Mouse (Mus musculus): ENCODE measurements around the gene Crocc2. TPM values are rescaled to one million over a fixed set of nuclear protein-coding genes. Genes with fewer than 3 reads are reported as not detected.

Crocc2 gene
- polyA plus RNA-seq, 2 experiments = 0.17 to 0.39 TPM

GRCm38 (mm10) chr1:93245936-93246335 lies 77.4 kb downstream of the Crocc2 start:
- 32% methylated on average over 2 of the region's 2 CpGs for WGBS
- Histone ChIP-seq H3K27ac (replicated peaks; ENCODE audit: low read depth, low read length) (no peak overlapping the region), H3K4me2 (replicated peaks; ENCODE audit: low read depth, low read length, severe bottlenecking) (no peak overlapping the region), H3K9me3 (ENCODE audit: control insufficient read depth, low read length) (no peaks in the 10 kb centered on the region), H3K9ac (ENCODE audit: low read depth, low read length, severe bottlenecking) (no peak overlapping the region), H3K4me3 (replicated peaks; ENCODE audit: low read length) (no peak overlapping the region), H3K4me1 (ENCODE audit: control insufficient read depth, insufficient read depth, low read length) (peaks cover 3% of the 10 kb centered on the region; the same call in 1 of the 2 replicates), H3K27me3 (ENCODE audit: control insufficient read depth, insufficient read depth, low read length) (no peaks in the 10 kb centered on the region), H3K36me3 (ENCODE audit: control insufficient read depth, insufficient read depth, low read length) (peaks cover 12% of the 10 kb centered on the region; the same call in 1 of the 2 replicates)
- TF ChIP-seq POLR2A (IDR thresholded peaks at IDR 0.05; ENCODE audit: borderline replicate concordance, extremely low read depth, insufficient read depth, insufficient read length) = no peak
- ATAC-seq (ENCODE audit: low FRiP score, low read depth) = no peak
- DNase-seq (ENCODE audit: low spot score) = no peak

GRCm38 (mm10) chr1:93252586-93252985 lies 84.1 kb downstream of the Crocc2 start:
- peaks cover 5% of the 10 kb centered on the region; the same call in 1 of the 2 replicates for H3K36me3 ChIP-seq (ENCODE audit: control insufficient read depth, insufficient read depth, low read length)
- H3K27me3 ChIP-seq (ENCODE audit: control insufficient read depth, insufficient read depth, low read length) = no peaks in the 10 kb centered on the region
- WGBS = 6% methylated on average over 2 of the region's 2 CpGs
- 0 out of 2 replicates have a peak overlapping the region, but pooled peaks have one; percentile 33 for H3K27ac ChIP-seq (replicated peaks; ENCODE audit: low read depth, low read length)
- ATAC-seq (ENCODE audit: low FRiP score, low read depth) (no peak), DNase-seq (ENCODE audit: low spot score) (no peak)
- peaks cover 32% of the 10 kb centered on the region for H3K4me1 ChIP-seq (ENCODE audit: control insufficient read depth, insufficient read depth, low read length)
- no peaks in the 10 kb centered on the region for H3K9me3 ChIP-seq (ENCODE audit: control insufficient read depth, low read length)
- no peak overlapping the region for H3K4me3 ChIP-seq (replicated peaks; ENCODE audit: low read length)
- H3K4me2 ChIP-seq (replicated peaks; ENCODE audit: low read depth, low read length, severe bottlenecking) = no peak overlapping the region
- no peak for TF ChIP-seq POLR2A (IDR thresholded peaks at IDR 0.05; ENCODE audit: borderline replicate concordance, extremely low read depth, insufficient read depth, insufficient read length)
- peak overlapping the region; percentile 12; the same call in 1 of the 2 replicates for H3K9ac ChIP-seq (ENCODE audit: low read depth, low read length, severe bottlenecking)

- Histone ChIP-seq H3K9ac (ENCODE audit: low read depth, low read length, severe bottlenecking) (no peak overlapping the region), H3K36me3 (ENCODE audit: control insufficient read depth, insufficient read depth, low read length) (peaks cover 5% of the 10 kb centered on the region; the same call in 1 of the 2 replicates), H3K9me3 (ENCODE audit: control insufficient read depth, low read length) (no peaks in the 10 kb centered on the region), H3K4me1 (ENCODE audit: control insufficient read depth, insufficient read depth, low read length) (peaks cover 32% of the 10 kb centered on the region), H3K4me3 (replicated peaks; ENCODE audit: low read length) (no peak overlapping the region), H3K27me3 (ENCODE audit: control insufficient read depth, insufficient read depth, low read length) (no peaks in the 10 kb centered on the region), H3K4me2 (replicated peaks; ENCODE audit: low read depth, low read length, severe bottlenecking) (no peak overlapping the region), H3K27ac (replicated peaks; ENCODE audit: low read depth, low read length) (no peak overlapping the region)
- no peak for DNase-seq (ENCODE audit: low spot score)
- no peak for TF ChIP-seq POLR2A (IDR thresholded peaks at IDR 0.05; ENCODE audit: borderline replicate concordance, extremely low read depth, insufficient read depth, insufficient read length)
- no peak for ATAC-seq (ENCODE audit: low FRiP score, low read depth)
- 85% methylated on average over 7 of the region's 7 CpGs for WGBS
Observed at GRCm38 (mm10) chr1:93255761-93256160, 87.2 kb downstream of the Crocc2 start.

- no peak overlapping the region for H3K9ac ChIP-seq (ENCODE audit: low read depth, low read length, severe bottlenecking)
- 91% methylated on average over 1 of the region's 1 CpGs for WGBS
- TF ChIP-seq POLR2A (IDR thresholded peaks at IDR 0.05; ENCODE audit: borderline replicate concordance, extremely low read depth, insufficient read depth, insufficient read length) = no peak
Observed at GRCm38 (mm10) chr1:93257560-93257959, 89.0 kb downstream of the Crocc2 start.

GRCm38 (mm10) chr1:93267207-93267606 lies 98.7 kb downstream of the Crocc2 start:
- no peak for TF ChIP-seq POLR2A (IDR thresholded peaks at IDR 0.05; ENCODE audit: borderline replicate concordance, extremely low read depth, insufficient read depth, insufficient read length)
- Histone ChIP-seq H3K4me3 (replicated peaks; ENCODE audit: low read length) (no peak overlapping the region), H3K4me1 (ENCODE audit: control insufficient read depth, insufficient read depth, low read length) (peaks cover 5% of the 10 kb centered on the region; the same call in 1 of the 2 replicates), H3K9me3 (ENCODE audit: control insufficient read depth, low read length) (no peaks in the 10 kb centered on the region), H3K4me2 (replicated peaks; ENCODE audit: low read depth, low read length, severe bottlenecking) (no peak overlapping the region), H3K9ac (ENCODE audit: low read depth, low read length, severe bottlenecking) (no peak overlapping the region), H3K36me3 (ENCODE audit: control insufficient read depth, insufficient read depth, low read length) (peaks cover 19% of the 10 kb centered on the region), H3K27me3 (ENCODE audit: control insufficient read depth, insufficient read depth, low read length) (no peaks in the 10 kb centered on the region), H3K27ac (replicated peaks; ENCODE audit: low read depth, low read length) (no peak overlapping the region)
- WGBS = 27% methylated on average over 3 of the region's 3 CpGs
- ATAC-seq (ENCODE audit: low FRiP score, low read depth) = peak; percentile 25; the same call in 1 of the 2 replicates
- peak; percentile 68 for DNase-seq (ENCODE audit: low spot score)

More at GRCm38 (mm10) chr1:93257560-93257959, 89.0 kb downstream of the Crocc2 start:
- DNase-seq (ENCODE audit: low spot score) (no peak), ATAC-seq (ENCODE audit: low FRiP score, low read depth) (no peak)
- no peak overlapping the region for H3K4me3 ChIP-seq (replicated peaks; ENCODE audit: low read length)
- peaks cover 22% of the 10 kb centered on the region for H3K4me1 ChIP-seq (ENCODE audit: control insufficient read depth, insufficient read depth, low read length)
- H3K36me3 ChIP-seq (ENCODE audit: control insufficient read depth, insufficient read depth, low read length) = peaks cover 18% of the 10 kb centered on the region
- H3K9me3 ChIP-seq (ENCODE audit: control insufficient read depth, low read length) = no peaks in the 10 kb centered on the region
- no peaks in the 10 kb centered on the region for H3K27me3 ChIP-seq (ENCODE audit: control insufficient read depth, insufficient read depth, low read length)
- no peak overlapping the region for H3K27ac ChIP-seq (replicated peaks; ENCODE audit: low read depth, low read length)
- H3K4me2 ChIP-seq (replicated peaks; ENCODE audit: low read depth, low read length, severe bottlenecking) = no peak overlapping the region

Data from limb, embryonic 14.5 days (tissue).